Mouse (Mus musculus) heart, postnatal 0 days (tissue): ENCODE results near the gene Tekt3.

Experiments used
- CTCF ChIP-seq: IDR thresholded peaks from 2 replicates; pipeline ENCODE4 v1.5.1; 2016; ENCODE audit warnings: antibody characterized with exemption, control low read depth, low read depth
- EP300 ChIP-seq: IDR thresholded peaks from 2 replicates; pipeline ENCODE4 v1.6.1; 2016; ENCODE audit warnings: antibody characterized with exemption, low read depth

DNA sequence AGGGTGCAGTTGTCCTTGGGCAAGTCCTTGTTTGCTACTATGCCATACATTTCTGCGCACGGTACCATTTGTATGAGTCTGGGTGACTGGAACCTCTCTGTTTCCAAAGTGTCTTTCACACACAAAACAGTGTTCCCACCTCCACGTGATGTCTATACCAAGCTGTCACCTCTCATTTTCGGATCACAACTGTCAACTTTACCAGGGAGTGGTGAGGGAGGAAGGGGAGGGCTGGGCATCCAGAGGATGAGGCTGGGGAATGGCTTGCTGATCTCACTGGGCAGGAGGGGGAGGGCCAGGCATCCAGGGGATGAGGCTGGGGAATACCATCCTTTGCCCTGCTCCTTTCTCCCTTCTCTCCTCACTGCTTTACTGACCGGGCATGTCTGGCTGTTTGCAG, 72.6 kb downstream of the Tekt3 start:
- no peak for TF ChIP-seq CTCF
- no peak for TF ChIP-seq EP300
